Mouse (Mus musculus) v-Abl transformed pro-B cells (cell line): ENCODE data around the gene Pnck.

Experiments used
- in situ Hi-C, 2 experiments: fragments of 400-800 bp; cut with MboI; formaldehyde crosslinking; loops; one replicate each; pipeline ENCODE4 v1.15.1; 2025; ENCODE audit not compliant: unreplicated experiment in 2 of 2

The Pnck gene

GRCm38 (mm10) chrX:73650869-73651268, 9.0 kb downstream of the Pnck start:
- in situ Hi-C loops, result loop anchor here (5.0 to 25.0 kb wide), 4 partner anchors 59 to 639 kb away; partner anchors contain the start of gene Haus7 (in 2 of the 2)

DNA sequence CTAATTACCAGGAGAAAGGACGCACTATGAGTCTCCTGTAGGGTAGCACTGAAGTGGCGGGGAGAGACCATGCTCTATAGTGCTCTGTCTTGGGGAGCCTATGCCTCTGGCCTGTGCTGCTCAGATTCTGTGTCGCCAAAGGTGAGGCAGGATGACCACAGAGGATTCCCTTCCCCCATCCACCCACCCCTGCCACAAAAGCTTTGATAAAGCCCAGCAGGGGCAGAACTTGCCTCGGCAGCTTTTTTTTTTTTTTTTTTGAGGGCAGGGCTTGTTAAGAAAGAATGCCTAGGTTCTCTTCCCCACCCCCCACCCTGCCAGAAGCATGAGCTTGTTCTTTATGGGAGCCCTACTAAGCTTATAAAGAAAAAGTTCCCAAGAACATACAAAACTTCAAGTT, 14.8 kb downstream of the Pnck start:
- in situ Hi-C loops, result no loop called here

DNA sequence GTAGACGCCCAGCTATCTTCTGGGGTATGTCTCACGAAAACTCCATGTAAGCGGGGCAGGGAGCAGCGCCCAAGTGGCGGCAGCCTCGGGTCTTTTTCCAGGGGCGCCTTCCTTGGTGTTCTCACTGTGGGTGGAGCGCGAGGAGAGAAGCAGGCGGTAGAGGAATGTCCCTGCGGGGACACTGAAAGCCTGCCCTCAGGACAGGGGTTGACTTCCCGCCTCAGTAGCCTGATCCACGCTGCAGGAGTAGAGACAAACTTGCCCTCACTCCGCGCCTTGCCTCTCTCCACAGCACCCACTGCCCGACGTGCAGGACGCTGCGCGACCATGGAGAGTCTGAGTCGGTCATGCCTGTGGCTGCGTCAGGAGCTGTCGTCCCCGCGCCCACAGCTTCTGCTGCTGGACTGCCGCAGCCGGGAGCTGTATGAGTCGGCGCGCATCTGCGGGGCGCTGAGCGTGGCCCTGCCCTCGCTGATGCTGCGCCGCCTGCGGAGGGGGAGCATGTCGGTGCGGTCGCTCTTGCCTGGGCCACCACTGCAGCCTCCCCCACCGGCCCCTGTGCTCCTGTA, 19.9 kb downstream of the Pnck start:
- in situ Hi-C loops, result no loop called here

- in situ Hi-C loops, result no loop called here
These were observed 20.7 kb downstream of the Pnck start, which contains the start of gene Dusp9 for GRCm38 (mm10) chrX:73639255-73639675. Gene Dusp9, plus strand, starts transcription at chrX:73639419.

DNA sequence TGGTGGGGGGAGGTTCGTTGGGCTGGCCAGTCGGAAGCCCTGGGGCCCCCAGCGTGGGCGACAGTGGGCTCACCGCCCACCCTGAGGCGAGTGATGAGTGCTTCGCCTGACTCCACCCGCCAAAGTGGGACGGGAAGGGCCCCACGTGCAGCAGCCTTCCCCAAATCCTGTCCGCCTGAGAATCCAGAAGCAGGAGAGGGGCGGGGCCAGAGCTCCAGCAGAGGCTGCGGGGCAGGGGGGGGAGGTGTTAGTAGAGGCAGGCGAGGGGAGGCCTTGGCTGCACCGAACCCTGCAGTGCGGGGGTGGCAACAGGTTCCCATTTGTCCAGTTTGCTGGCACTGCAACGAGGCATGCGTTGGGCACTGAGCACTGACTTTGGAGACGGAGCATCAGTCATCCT, 22.5 kb downstream of the Pnck start:
- in situ Hi-C loops, result no loop called here

DNA sequence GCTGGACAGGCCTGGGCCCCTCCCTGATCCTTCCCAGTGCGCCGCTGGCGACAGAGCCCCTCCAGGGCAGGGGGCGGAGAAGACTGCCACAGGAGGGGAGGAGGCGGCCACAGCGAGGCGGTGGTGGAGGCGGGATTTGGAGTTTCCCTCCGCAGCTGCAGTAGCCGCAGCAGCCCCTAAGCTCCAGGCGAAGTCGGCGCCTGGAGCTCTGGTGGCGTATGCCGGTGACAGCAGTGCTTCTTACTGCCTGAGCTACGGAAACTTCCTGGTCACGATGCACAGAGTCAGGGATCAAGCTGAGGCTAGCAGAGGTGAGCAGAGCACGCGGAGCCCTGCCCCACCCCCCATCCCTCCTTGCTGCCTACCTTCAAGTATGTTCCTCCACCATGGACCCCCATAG, 24.5 kb downstream of the Pnck start:
- in situ Hi-C loops, result no loop called here

DNA sequence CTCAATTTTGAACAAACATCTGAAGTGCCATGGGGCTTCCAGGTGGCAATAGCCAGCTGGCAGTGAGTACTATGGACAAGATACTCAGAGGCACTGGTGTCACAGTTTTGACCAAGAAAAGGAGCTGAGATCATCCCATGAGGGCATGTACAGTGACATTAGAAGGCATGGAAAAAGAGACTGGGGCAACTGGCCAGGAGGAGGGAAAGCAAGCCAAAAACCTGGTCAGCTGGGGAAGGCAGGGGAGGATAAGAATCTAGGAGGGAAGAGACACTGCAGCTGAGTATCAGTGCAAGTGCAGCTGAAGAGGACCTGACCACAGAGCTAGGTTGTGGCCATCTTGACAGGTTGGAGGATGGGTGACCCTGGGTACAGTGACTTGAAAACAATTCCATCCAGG, 32.9 kb downstream of the Pnck start:
- in situ Hi-C loops, result no loop called here

GRCm38 (mm10) chrX:73619890-73620289, 40.0 kb downstream of the Pnck start:
- in situ Hi-C loops, result no loop called here

DNA sequence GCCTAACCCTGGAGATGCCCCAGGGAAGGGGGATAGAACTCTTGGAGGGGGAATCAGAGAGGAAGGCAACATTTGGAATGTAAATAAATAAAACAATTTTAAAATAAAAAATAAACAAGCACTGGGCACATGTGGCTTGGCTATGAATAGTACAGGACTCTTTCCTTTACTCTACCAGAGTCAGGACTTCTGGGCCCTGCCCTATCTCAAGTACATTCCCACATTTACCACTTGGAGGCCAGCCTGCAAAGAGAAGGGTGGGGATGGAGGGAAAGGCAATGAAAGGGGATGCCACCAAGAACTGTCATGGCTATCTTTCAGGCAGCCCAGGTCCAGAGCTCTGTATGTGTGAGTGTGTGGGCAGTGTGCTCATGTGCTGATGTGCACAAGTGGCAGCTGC, 40.5 kb downstream of the Pnck start:
- in situ Hi-C loops, result no loop called here

DNA sequence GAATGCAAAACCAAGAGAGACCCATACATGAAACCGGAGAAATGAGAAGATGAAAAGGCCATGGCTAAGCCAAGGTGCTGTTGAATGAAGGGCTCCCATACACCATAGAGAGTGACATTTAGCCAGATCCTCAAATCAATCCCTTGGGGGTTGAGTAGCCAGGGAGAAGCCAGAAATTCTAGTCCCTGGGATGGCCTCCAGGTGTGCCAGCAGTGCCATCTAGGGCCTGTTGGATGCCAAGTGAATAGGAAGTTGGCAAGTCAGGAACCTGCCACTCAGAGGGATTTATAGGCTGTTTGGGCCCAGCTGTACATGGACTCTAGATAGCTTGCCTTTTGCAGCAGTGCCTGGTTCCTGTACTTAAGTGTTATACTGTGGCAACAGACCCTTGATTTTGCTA, 44.0 kb downstream of the Pnck start:
- in situ Hi-C loops, result no loop called here

DNA sequence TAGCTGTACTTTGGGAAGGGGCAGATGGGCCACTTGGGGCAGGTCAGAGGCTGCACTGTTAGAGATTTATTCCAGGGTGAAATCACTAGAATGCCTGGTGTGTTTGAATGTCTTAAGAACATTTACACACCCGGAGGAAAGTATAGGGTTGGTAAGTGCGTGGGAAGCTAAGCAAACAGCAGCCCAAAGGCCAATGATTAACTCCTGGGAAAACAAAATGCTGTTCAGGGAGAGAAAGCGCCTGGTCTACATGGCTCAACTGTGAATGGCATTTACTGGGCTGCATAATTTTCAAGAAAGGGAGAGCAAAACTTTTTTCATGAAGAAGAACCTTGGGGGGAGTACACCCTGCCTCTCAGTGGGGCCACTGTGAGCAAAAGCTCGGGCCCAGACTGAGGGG, 46.3 kb downstream of the Pnck start:
- in situ Hi-C loops, result no loop called here
